Mouse (Mus musculus): ENCODE measurements at regions not wholly inside any gene's neighbourhood (a gene's known extent, or its start where the extent isn't known, plus 50 kb on each side); places are given as distances from the start of the nearest gene placed in this dataset.

DNA sequence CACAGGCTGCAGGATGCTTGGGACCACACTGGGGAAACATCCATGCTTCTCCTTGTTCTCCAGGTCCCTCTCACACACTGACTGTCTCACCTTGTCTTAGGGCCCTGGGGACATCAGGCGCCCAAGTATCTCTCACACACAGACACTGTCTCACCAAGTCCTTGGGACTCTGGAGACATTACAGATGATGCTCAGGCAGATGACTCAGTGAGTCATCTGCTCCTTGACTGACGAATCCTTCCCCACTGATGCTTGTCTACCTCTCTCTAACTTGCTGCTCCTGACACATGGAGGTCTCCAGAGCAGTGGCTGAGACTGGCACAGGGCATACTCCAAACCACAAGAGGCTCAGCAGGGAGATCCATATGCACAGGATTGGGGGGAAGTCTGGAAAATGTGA, 263.1 kb downstream of the Rps15a start:
- no peak for TF ChIP-seq CTCF (IDR thresholded peaks at IDR 0.05; ENCODE audit: control insufficient read depth, insufficient read depth, insufficient read length)
- TF ChIP-seq MYOD1 (IDR thresholded peaks at IDR 0.05; ENCODE audit: control insufficient read depth, insufficient read length, low read depth) = no peak
- TF ChIP-seq FOSL1 (IDR thresholded peaks at IDR 0.05; ENCODE audit: insufficient read depth, low read length, poor library complexity, severe bottlenecking) = no peak
- TF ChIP-seq MAX (IDR thresholded peaks at IDR 0.05) = no peak
- TF ChIP-seq CEBPB (IDR thresholded peaks at IDR 0.05; ENCODE audit: low read depth) = no peak
- no peak for TF ChIP-seq USF1 (IDR thresholded peaks at IDR 0.05; ENCODE audit: low read depth)
- no peak for TF ChIP-seq MYOG (IDR thresholded peaks at IDR 0.05; ENCODE audit: control insufficient read depth, extremely low read depth, insufficient read length)
